In genomic region chr14:56203975-56204374, GRCm38 (mm10) we compare ENCODE assay signal across 8 mouse cellular contexts. TPM values are rescaled to one million over a fixed set of nuclear protein-coding genes. Genes with fewer than 3 reads are reported as not detected.
DNase-seq lines count a peak whose midpoint lies in the region; ATAC-seq and TF ChIP-seq lines count a peak whose summit lies in the region.
"Had no signal": no experiment of that assay in that cellular context is flagged by ENCODE, and none has a peak within 500 bp of the region (broad histone marks: within the 10 kb centered on the region; RNA-seq: fewer than 3 reads in every experiment).

No protein-coding gene starts in this region.

- H3K4me1 ChIP-seq in lung, adult 2 months (ENCODE audit: control insufficient read depth, insufficient read depth, low read length) = no peaks in the 10 kb centered on the region
- H3K4me1 ChIP-seq: lung, embryonic 15.5 days had no signal

- DNase-seq in B cell, adult 2 months = peak; percentile 67 to 69
- DNase-seq in CD8-positive naive resting alpha-beta T cell, adult 2 months (ENCODE audit: low read depth in 2 of 2, low spot score in 2 of 2) = peak; percentile 66 to 74
- peak; percentile 63 for DNase-seq in brain, adult 2 months (ENCODE audit: low read depth, low spot score)
- DNase-seq in kidney, postnatal 36 days = peak; percentile 57 to 83
- DNase-seq in lung, adult 2 months = peak; percentile 50
- DNase-seq in right cerebral cortex, postnatal 4 days = peak; percentile 61

- no peak overlapping the region for H3K4me3 ChIP-seq in lung, adult 2 months (replicated peaks; ENCODE audit: extremely low read depth, low read depth, low read length)
- H3K4me3 ChIP-seq: lung, embryonic 15.5 days had no signal

- TF ChIP-seq POLR2A in lung, adult 2 months (IDR thresholded peaks at IDR 0.05; ENCODE audit: borderline replicate concordance, extremely low read depth, low read depth, low read length) = no peak

- WGBS in lung, adult 2 months = 8% methylated on average over 2 of the region's 2 CpGs

- ATAC-seq in erythroblast, adult 5-6 weeks (replicated peaks; ENCODE audit: low FRiP score, poor library complexity, severe bottlenecking) = peak; percentile 65; the same call in 1 of the 2 replicates

- TF ChIP-seq CTCF in lung, adult 2 months (IDR thresholded peaks at IDR 0.05; ENCODE audit: insufficient read depth, low read length) = peak; percentile 88

RNA-seq across cellular contexts. Expression of gene Gzmf, which starts 7.2 kb away (rescaled TPM):
- not detected in 2 replicates for total RNA-seq in erythroblast, adult 5-6 weeks (2015; ENCODE audit: low replicate concordance)
- total RNA-seq in erythroblast, adult 5-6 weeks (2017; ENCODE audit: low replicate concordance) = not detected in 2 replicates
- polyA plus RNA-seq in lung, adult 2 months (2012; rRNA removed) = not detected in 2 replicates
- polyA plus RNA-seq: lung, embryonic 15.5 days had no signal

RNA-seq across cellular contexts. Expression of gene Gzmn, which starts 29.6 kb away (rescaled TPM):
- total RNA-seq in erythroblast, adult 5-6 weeks (2015; ENCODE audit: low replicate concordance) = not detected in 2 replicates
- total RNA-seq in erythroblast, adult 5-6 weeks (2017; ENCODE audit: low replicate concordance) = not detected in 2 replicates
- polyA plus RNA-seq in lung, adult 2 months (2012; rRNA removed) = not detected in 2 replicates
- polyA plus RNA-seq: lung, embryonic 15.5 days had no signal

RNA-seq across cellular contexts. Expression of gene Gzmc, which starts 30.5 kb away (rescaled TPM):
- total RNA-seq in erythroblast, adult 5-6 weeks (2015; ENCODE audit: low replicate concordance) = not detected in 2 replicates
- not detected in 2 replicates for total RNA-seq in erythroblast, adult 5-6 weeks (2017; ENCODE audit: low replicate concordance)
- polyA plus RNA-seq in lung, adult 2 months (2012; rRNA removed) = not detected in 2 replicates
- polyA plus RNA-seq: lung, embryonic 15.5 days had no signal

RNA-seq across cellular contexts. Expression of gene Gzmg, which starts 44.6 kb away (rescaled TPM):
- total RNA-seq in erythroblast, adult 5-6 weeks (2015; ENCODE audit: low replicate concordance) = not detected in 2 replicates
- not detected in 2 replicates for total RNA-seq in erythroblast, adult 5-6 weeks (2017; ENCODE audit: low replicate concordance)
- not detected in 2 replicates for polyA plus RNA-seq in lung, adult 2 months (2012; rRNA removed)
- polyA plus RNA-seq: lung, embryonic 15.5 days had no signal

RNA-seq across cellular contexts. Expression of gene Gzmb, which starts 58.1 kb away (rescaled TPM):
- total RNA-seq in erythroblast, adult 5-6 weeks (2015; ENCODE audit: low replicate concordance) = 1.3 TPM in 1 of 2 replicates, not detected in the other
- total RNA-seq in erythroblast, adult 5-6 weeks (2017; ENCODE audit: low replicate concordance) = not detected in 2 replicates
- polyA plus RNA-seq in lung, adult 2 months (2012; rRNA removed) = 1.9 and 2.4 TPM in 2 replicates
